Mouse (Mus musculus): ENCODE results near the gene Reps2. TPM values are rescaled to one million over a fixed set of nuclear protein-coding genes. Genes with fewer than 3 reads are reported as not detected.

The Reps2 gene
- polyA plus RNA-seq, 1 experiment from 2014 or later, result 5.1 TPM

GRCm38 (mm10) chrX:162606113-162606512 is 37.3 kb downstream of the Reps2 start:
- Histone ChIP-seq H3K9me3 (replicated peaks; ENCODE audit: control insufficient read depth, low read length, poor library complexity, severe bottlenecking) (no peaks in the 10 kb centered on the region), H3K27me3 (ENCODE audit: control insufficient read depth, insufficient read depth, low read depth, low read length) (no peaks in the 10 kb centered on the region), H3K36me3 (ENCODE audit: control insufficient read depth, insufficient read depth, low read length) (no peaks in the 10 kb centered on the region), H3K27ac (ENCODE audit: low read length) (no peak overlapping the region), H3K4me2 (ENCODE audit: low read length) (no peak overlapping the region), H3K4me3 (ENCODE audit: low read depth, low read length) (no peak overlapping the region), H3K4me1 (ENCODE audit: control insufficient read depth, insufficient read depth, low read length) (no peaks in the 10 kb centered on the region), H3K9ac (ENCODE audit: low read depth, low read length) (no peak overlapping the region)
- ATAC-seq, result no peak
- WGBS, result 92% methylated on average over 2 of the region's 2 CpGs

DNA sequence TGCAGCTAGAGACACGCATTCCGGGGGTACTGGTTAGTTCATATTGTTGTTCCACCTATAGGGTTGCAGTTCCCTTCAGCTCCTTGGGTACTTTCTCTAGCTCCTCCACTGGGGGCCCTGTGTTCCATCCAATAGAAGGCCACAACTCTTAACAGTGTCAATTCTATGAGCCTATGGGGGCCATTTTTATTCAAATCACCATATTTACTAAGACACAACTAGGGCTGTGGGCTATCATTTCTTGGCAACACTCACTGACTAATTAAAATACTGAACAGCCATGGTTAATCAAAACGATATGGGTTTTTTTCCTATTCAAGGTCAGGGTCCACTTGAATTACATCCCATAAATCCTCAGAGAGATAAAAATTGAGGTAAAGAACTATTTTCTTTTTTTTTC is 43.8 kb downstream of the Reps2 start:
- Histone ChIP-seq H3K27me3 (ENCODE audit: control insufficient read depth, insufficient read depth, low read depth, low read length) (no peaks in the 10 kb centered on the region), H3K4me2 (ENCODE audit: low read length) (no peak overlapping the region), H3K4me3 (ENCODE audit: low read depth, low read length) (no peak overlapping the region), H3K36me3 (ENCODE audit: control insufficient read depth, insufficient read depth, low read length) (no peaks in the 10 kb centered on the region), H3K9me3 (replicated peaks; ENCODE audit: control insufficient read depth, low read length, poor library complexity, severe bottlenecking) (no peaks in the 10 kb centered on the region), H3K4me1 (ENCODE audit: control insufficient read depth, insufficient read depth, low read length) (no peaks in the 10 kb centered on the region), H3K27ac (ENCODE audit: low read length) (no peak overlapping the region), H3K9ac (ENCODE audit: low read depth, low read length) (no peak overlapping the region)
- WGBS, result 85% methylated on average over 3 of the region's 3 CpGs
- no peak for ATAC-seq

GRCm38 (mm10) chrX:162591005-162591801 is 52.2 kb downstream of the Reps2 start:
- Histone ChIP-seq H3K4me2 (ENCODE audit: low read length) (no peak overlapping the region), H3K27ac (ENCODE audit: low read length) (no peak overlapping the region), H3K9me3 (replicated peaks; ENCODE audit: control insufficient read depth, low read length, poor library complexity, severe bottlenecking) (no peaks in the 10 kb centered on the region), H3K9ac (ENCODE audit: low read depth, low read length) (no peak overlapping the region), H3K4me1 (ENCODE audit: control insufficient read depth, insufficient read depth, low read length) (0 out of 2 replicates have a peak, but pooled peaks cover 3% of the 10 kb centered on the region), H3K4me3 (ENCODE audit: low read depth, low read length) (no peak overlapping the region), H3K36me3 (ENCODE audit: control insufficient read depth, insufficient read depth, low read length) (no peaks in the 10 kb centered on the region), H3K27me3 (ENCODE audit: control insufficient read depth, insufficient read depth, low read depth, low read length) (no peaks in the 10 kb centered on the region)
- no peak for ATAC-seq
- 35% methylated on average over 8 of the region's 8 CpGs for WGBS

DNA sequence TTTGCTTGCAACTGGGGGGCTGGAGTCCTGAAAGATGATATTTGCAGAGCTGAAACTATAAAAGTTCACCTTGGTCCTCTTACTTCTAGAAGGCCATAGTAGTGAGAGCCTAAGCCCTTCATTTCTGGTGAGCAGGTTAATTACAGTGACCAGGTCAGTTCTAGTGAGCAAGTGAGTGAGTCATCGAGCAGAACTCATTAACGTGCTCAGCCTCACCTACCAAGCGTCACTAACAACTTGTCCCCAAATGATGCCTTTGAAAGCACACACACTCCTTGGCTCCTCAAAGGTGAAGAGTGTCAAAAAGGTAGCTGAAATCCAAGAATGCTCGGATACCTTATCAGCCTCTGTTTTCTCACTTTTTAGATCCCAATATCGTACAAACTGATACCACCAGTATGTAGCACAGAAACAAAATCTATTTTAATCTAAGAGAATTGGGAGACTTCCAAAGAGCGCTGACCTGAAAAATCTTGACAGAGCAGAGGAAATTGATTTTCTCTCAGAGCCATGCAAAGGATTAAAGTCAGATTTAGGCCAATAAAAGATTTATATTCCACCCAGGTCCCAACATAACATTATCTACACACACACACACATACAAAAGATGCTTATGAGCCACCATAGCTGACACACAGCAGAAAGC is 53.2 kb downstream of the Reps2 start:
- 52% methylated on average over 6 of the region's 6 CpGs for WGBS
- no peaks in the 10 kb centered on the region for H3K36me3 ChIP-seq (ENCODE audit: control insufficient read depth, insufficient read depth, low read length)
- no peak overlapping the region for H3K9ac ChIP-seq (ENCODE audit: low read depth, low read length)
- no peak overlapping the region for H3K4me2 ChIP-seq (ENCODE audit: low read length)
- H3K4me3 ChIP-seq (ENCODE audit: low read depth, low read length), result no peak overlapping the region
- no peaks in the 10 kb centered on the region for H3K9me3 ChIP-seq (replicated peaks; ENCODE audit: control insufficient read depth, low read length, poor library complexity, severe bottlenecking)
- no peaks in the 10 kb centered on the region for H3K27me3 ChIP-seq (ENCODE audit: control insufficient read depth, insufficient read depth, low read depth, low read length)
- peaks cover 3% of the 10 kb centered on the region; the same call in 1 of the 2 replicates for H3K4me1 ChIP-seq (ENCODE audit: control insufficient read depth, insufficient read depth, low read length)
- no peak overlapping the region for H3K27ac ChIP-seq (ENCODE audit: low read length)
- ATAC-seq, result no peak

- H3K36me3 ChIP-seq (ENCODE audit: control insufficient read depth, insufficient read depth, low read length), result no peaks in the 10 kb centered on the region
- 83% methylated on average over 3 of the region's 3 CpGs for WGBS
These were observed 54.2 kb downstream of the Reps2 start for GRCm38 (mm10) chrX:162589173-162589805.

DNA sequence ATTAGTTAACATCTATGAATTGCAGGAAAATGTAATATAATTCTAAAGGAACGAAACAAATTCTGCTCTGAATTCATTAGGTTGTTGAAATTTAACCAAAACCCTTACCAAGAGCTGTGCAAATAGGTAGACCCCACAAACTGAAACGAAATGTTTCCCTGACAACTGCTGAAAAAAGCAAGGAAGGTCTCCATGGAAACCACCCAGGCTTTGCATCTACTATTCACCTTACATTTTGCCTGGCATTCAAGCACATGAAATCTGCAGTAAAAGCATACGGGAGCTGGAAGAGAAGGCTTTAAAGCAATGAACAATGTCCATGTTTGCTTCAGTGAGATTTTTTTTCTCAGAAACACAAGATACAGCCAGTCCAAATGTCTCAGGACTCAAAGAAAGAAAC is 59.1 kb downstream of the Reps2 start:
- Histone ChIP-seq H3K27ac (ENCODE audit: low read length) (peak overlapping the region; percentile 75), H3K9me3 (replicated peaks; ENCODE audit: control insufficient read depth, low read length, poor library complexity, severe bottlenecking) (no peaks in the 10 kb centered on the region), H3K4me3 (ENCODE audit: low read depth, low read length) (no peak overlapping the region), H3K36me3 (ENCODE audit: control insufficient read depth, insufficient read depth, low read length) (no peaks in the 10 kb centered on the region), H3K27me3 (ENCODE audit: control insufficient read depth, insufficient read depth, low read depth, low read length) (no peaks in the 10 kb centered on the region), H3K4me1 (ENCODE audit: control insufficient read depth, insufficient read depth, low read length) (peaks cover 8% of the 10 kb centered on the region; the same call in 1 of the 2 replicates), H3K4me2 (ENCODE audit: low read length) (no peak overlapping the region), H3K9ac (ENCODE audit: low read depth, low read length) (no peak overlapping the region)
- peak; percentile 80 for ATAC-seq
- 23% methylated on average over 3 of the region's 3 CpGs for WGBS

More at GRCm38 (mm10) chrX:162589173-162589805, 54.2 kb downstream of the Reps2 start:
- no peak for ATAC-seq
- H3K4me2 ChIP-seq (ENCODE audit: low read length), result no peak overlapping the region
- H3K4me1 ChIP-seq (ENCODE audit: control insufficient read depth, insufficient read depth, low read length), result peaks cover 12% of the 10 kb centered on the region; the same call in 1 of the 2 replicates
- H3K27me3 ChIP-seq (ENCODE audit: control insufficient read depth, insufficient read depth, low read depth, low read length), result no peaks in the 10 kb centered on the region
- H3K27ac ChIP-seq (ENCODE audit: low read length), result no peak overlapping the region
- H3K9me3 ChIP-seq (replicated peaks; ENCODE audit: control insufficient read depth, low read length, poor library complexity, severe bottlenecking), result no peaks in the 10 kb centered on the region
- no peak overlapping the region for H3K9ac ChIP-seq (ENCODE audit: low read depth, low read length)
- no peak overlapping the region for H3K4me3 ChIP-seq (ENCODE audit: low read depth, low read length)

- Histone ChIP-seq H3K9me3 (replicated peaks; ENCODE audit: control insufficient read depth, low read length, poor library complexity, severe bottlenecking) (no peaks in the 10 kb centered on the region), H3K4me3 (ENCODE audit: low read depth, low read length) (no peak overlapping the region), H3K4me1 (ENCODE audit: control insufficient read depth, insufficient read depth, low read length) (peaks cover 8% of the 10 kb centered on the region; the same call in 1 of the 2 replicates), H3K27ac (ENCODE audit: low read length) (no peak overlapping the region), H3K9ac (ENCODE audit: low read depth, low read length) (no peak overlapping the region), H3K36me3 (ENCODE audit: control insufficient read depth, insufficient read depth, low read length) (no peaks in the 10 kb centered on the region), H3K27me3 (ENCODE audit: control insufficient read depth, insufficient read depth, low read depth, low read length) (no peaks in the 10 kb centered on the region), H3K4me2 (ENCODE audit: low read length) (no peak overlapping the region)
- WGBS, result 69% methylated on average over 3 of the region's 3 CpGs
- no peak for ATAC-seq
These were observed 62.9 kb downstream of the Reps2 start for GRCm38 (mm10) chrX:162580521-162580920.

DNA sequence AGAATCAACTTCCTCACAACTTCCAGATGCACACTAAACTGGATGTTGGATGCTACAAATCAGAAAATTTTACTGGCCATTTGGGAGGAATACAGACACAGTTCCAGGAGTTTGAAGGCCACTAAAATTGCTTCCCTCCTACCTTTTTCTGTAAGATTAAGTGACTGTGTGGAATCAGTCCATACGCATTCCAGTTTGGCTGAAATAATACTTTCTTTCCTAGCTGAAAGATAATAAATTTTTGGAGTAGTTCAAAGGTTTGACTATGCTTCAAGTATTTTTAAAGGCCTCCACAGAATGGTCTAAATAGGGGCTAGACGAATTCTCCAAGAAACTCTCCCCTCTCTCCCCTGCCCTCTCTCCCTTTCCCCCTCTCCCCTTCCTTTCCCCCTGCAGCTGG is 75.0 kb downstream of the Reps2 start:
- Histone ChIP-seq H3K9ac (ENCODE audit: low read depth, low read length) (no peak overlapping the region), H3K27me3 (ENCODE audit: control insufficient read depth, insufficient read depth, low read depth, low read length) (no peaks in the 10 kb centered on the region; the same call in 1 of the 2 replicates), H3K27ac (ENCODE audit: low read length) (no peak overlapping the region), H3K4me2 (ENCODE audit: low read length) (no peak overlapping the region), H3K9me3 (replicated peaks; ENCODE audit: control insufficient read depth, low read length, poor library complexity, severe bottlenecking) (no peaks in the 10 kb centered on the region), H3K4me1 (ENCODE audit: control insufficient read depth, insufficient read depth, low read length) (no peaks in the 10 kb centered on the region), H3K36me3 (ENCODE audit: control insufficient read depth, insufficient read depth, low read length) (no peaks in the 10 kb centered on the region), H3K4me3 (ENCODE audit: low read depth, low read length) (no peak overlapping the region)
- no peak for ATAC-seq
- WGBS, result 86% methylated on average over 2 of the region's 2 CpGs

- Histone ChIP-seq H3K36me3 (ENCODE audit: control insufficient read depth, insufficient read depth, low read length) (no peaks in the 10 kb centered on the region), H3K4me1 (ENCODE audit: control insufficient read depth, insufficient read depth, low read length) (no peaks in the 10 kb centered on the region), H3K9me3 (replicated peaks; ENCODE audit: control insufficient read depth, low read length, poor library complexity, severe bottlenecking) (no peaks in the 10 kb centered on the region), H3K4me2 (ENCODE audit: low read length) (no peak overlapping the region), H3K27ac (ENCODE audit: low read length) (no peak overlapping the region), H3K4me3 (ENCODE audit: low read depth, low read length) (no peak overlapping the region), H3K27me3 (ENCODE audit: control insufficient read depth, insufficient read depth, low read depth, low read length) (no peaks in the 10 kb centered on the region; the same call in 1 of the 2 replicates), H3K9ac (ENCODE audit: low read depth, low read length) (no peak overlapping the region)
- no peak for ATAC-seq
- 94% methylated on average over 4 of the region's 4 CpGs for WGBS
These were observed 77.9 kb downstream of the Reps2 start for GRCm38 (mm10) chrX:162565501-162565900.

Measured in midbrain, embryonic 16.5 days (tissue).